Mouse (Mus musculus): ENCODE results near the gene Bmp5. TPM values are rescaled to one million over a fixed set of nuclear protein-coding genes. Genes with fewer than 3 reads are reported as not detected.

The Bmp5 gene
- polyA plus RNA-seq, 1 experiment from 2014 or later = 2.7 TPM

- Histone ChIP-seq H3K9me3 (ENCODE audit: control insufficient read depth, low read length) (no peaks in the 10 kb centered on the region), H3K36me3 (ENCODE audit: control insufficient read depth, insufficient read depth, low read length) (no peaks in the 10 kb centered on the region), H3K27ac (ENCODE audit: low read depth, low read length) (no peak overlapping the region), H3K4me2 (ENCODE audit: low read length) (no peak overlapping the region), H3K9ac (ENCODE audit: low read depth, low read length) (no peak overlapping the region), H3K4me3 (ENCODE audit: low read length) (no peak overlapping the region), H3K4me1 (ENCODE audit: control insufficient read depth, insufficient read depth, low read depth, low read length) (no peaks in the 10 kb centered on the region), H3K27me3 (replicated peaks; ENCODE audit: control insufficient read depth, insufficient read depth, low read length) (no peaks in the 10 kb centered on the region)
- no peak for ATAC-seq
- WGBS = 82% methylated on average over 2 of the region's 2 CpGs
Observed at GRCm38 (mm10) chr9:75858939-75859338, 83.8 kb downstream of the Bmp5 start.

- WGBS = 79% methylated on average over 7 of the region's 7 CpGs
- no peak overlapping the region for H3K4me3 ChIP-seq (ENCODE audit: low read length)
- H3K36me3 ChIP-seq (ENCODE audit: control insufficient read depth, insufficient read depth, low read length) = no peaks in the 10 kb centered on the region
- no peak overlapping the region for H3K4me2 ChIP-seq (ENCODE audit: low read length)
- ATAC-seq = no peak
- no peaks in the 10 kb centered on the region for H3K4me1 ChIP-seq (ENCODE audit: control insufficient read depth, insufficient read depth, low read depth, low read length)
- no peak overlapping the region for H3K9ac ChIP-seq (ENCODE audit: low read depth, low read length)
- H3K27ac ChIP-seq (ENCODE audit: low read depth, low read length) = no peak overlapping the region
- H3K9me3 ChIP-seq (ENCODE audit: control insufficient read depth, low read length) = no peaks in the 10 kb centered on the region
- no peaks in the 10 kb centered on the region for H3K27me3 ChIP-seq (replicated peaks; ENCODE audit: control insufficient read depth, insufficient read depth, low read length)
Observed at GRCm38 (mm10) chr9:75870332-75871177, 95.4 kb downstream of the Bmp5 start.

- Histone ChIP-seq H3K36me3 (ENCODE audit: control insufficient read depth, insufficient read depth, low read length) (no peaks in the 10 kb centered on the region), H3K4me1 (ENCODE audit: control insufficient read depth, insufficient read depth, low read depth, low read length) (no peaks in the 10 kb centered on the region), H3K4me3 (ENCODE audit: low read length) (no peak overlapping the region), H3K4me2 (ENCODE audit: low read length) (no peak overlapping the region), H3K27ac (ENCODE audit: low read depth, low read length) (no peak overlapping the region), H3K27me3 (replicated peaks; ENCODE audit: control insufficient read depth, insufficient read depth, low read length) (no peaks in the 10 kb centered on the region), H3K9ac (ENCODE audit: low read depth, low read length) (no peak overlapping the region), H3K9me3 (ENCODE audit: control insufficient read depth, low read length) (no peaks in the 10 kb centered on the region)
- no peak for ATAC-seq
- 85% methylated on average over 2 of the region's 2 CpGs for WGBS
Observed at GRCm38 (mm10) chr9:75876333-75876732, 101.2 kb downstream of the Bmp5 start.

- WGBS = 96% methylated on average over 4 of the region's 4 CpGs
- H3K4me1 ChIP-seq (ENCODE audit: control insufficient read depth, insufficient read depth, low read depth, low read length) = no peaks in the 10 kb centered on the region
- H3K4me2 ChIP-seq (ENCODE audit: low read length) = no peak overlapping the region
- H3K9me3 ChIP-seq (ENCODE audit: control insufficient read depth, low read length) = no peaks in the 10 kb centered on the region
- no peak overlapping the region for H3K9ac ChIP-seq (ENCODE audit: low read depth, low read length)
- H3K36me3 ChIP-seq (ENCODE audit: control insufficient read depth, insufficient read depth, low read length) = no peaks in the 10 kb centered on the region
- H3K27ac ChIP-seq (ENCODE audit: low read depth, low read length) = no peak overlapping the region
- H3K27me3 ChIP-seq (replicated peaks; ENCODE audit: control insufficient read depth, insufficient read depth, low read length) = no peaks in the 10 kb centered on the region
- ATAC-seq = no peak
- H3K4me3 ChIP-seq (ENCODE audit: low read length) = no peak overlapping the region
Observed at GRCm38 (mm10) chr9:75883481-75884190, 108.5 kb downstream of the Bmp5 start.

- 90% methylated on average over 7 of the region's 7 CpGs for WGBS
- Histone ChIP-seq H3K9ac (ENCODE audit: low read depth, low read length) (no peak overlapping the region), H3K27ac (ENCODE audit: low read depth, low read length) (no peak overlapping the region), H3K9me3 (ENCODE audit: control insufficient read depth, low read length) (no peaks in the 10 kb centered on the region; the same call in 1 of the 2 replicates), H3K36me3 (ENCODE audit: control insufficient read depth, insufficient read depth, low read length) (no peaks in the 10 kb centered on the region), H3K27me3 (replicated peaks; ENCODE audit: control insufficient read depth, insufficient read depth, low read length) (no peaks in the 10 kb centered on the region), H3K4me1 (ENCODE audit: control insufficient read depth, insufficient read depth, low read depth, low read length) (no peaks in the 10 kb centered on the region), H3K4me3 (ENCODE audit: low read length) (no peak overlapping the region), H3K4me2 (ENCODE audit: low read length) (no peak overlapping the region)
- no peak for ATAC-seq
Observed at GRCm38 (mm10) chr9:75886801-75887544, 111.8 kb downstream of the Bmp5 start.

DNA sequence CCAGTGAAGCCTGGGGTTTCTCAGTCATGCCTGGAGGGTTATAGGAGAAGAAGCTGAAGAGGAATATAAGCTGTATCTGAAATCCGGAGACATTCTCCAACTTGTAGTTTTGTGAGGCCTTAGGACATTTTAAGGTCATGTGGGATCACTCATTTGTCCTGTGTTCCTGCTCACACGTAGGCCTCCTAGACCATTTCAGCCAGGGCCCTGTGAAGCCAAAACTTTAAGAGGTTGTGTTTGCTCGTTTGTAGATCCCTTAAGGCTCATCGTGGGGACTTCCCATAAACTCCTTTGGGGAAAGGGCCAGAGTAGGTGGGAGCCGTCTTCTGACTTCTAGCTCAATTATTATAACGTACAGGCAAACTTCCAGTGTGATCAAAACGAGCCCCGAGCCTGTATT lies 121.8 kb downstream of the Bmp5 start:
- no peak overlapping the region for H3K4me3 ChIP-seq (ENCODE audit: low read length)
- ATAC-seq = no peak
- H3K4me1 ChIP-seq (ENCODE audit: control insufficient read depth, insufficient read depth, low read depth, low read length) = no peaks in the 10 kb centered on the region
- no peaks in the 10 kb centered on the region for H3K27me3 ChIP-seq (replicated peaks; ENCODE audit: control insufficient read depth, insufficient read depth, low read length)
- no peak overlapping the region for H3K27ac ChIP-seq (ENCODE audit: low read depth, low read length)
- H3K9me3 ChIP-seq (ENCODE audit: control insufficient read depth, low read length) = no peaks in the 10 kb centered on the region
- WGBS = 83% methylated on average over 8 of the region's 8 CpGs
- H3K4me2 ChIP-seq (ENCODE audit: low read length) = no peak overlapping the region
- no peaks in the 10 kb centered on the region for H3K36me3 ChIP-seq (ENCODE audit: control insufficient read depth, insufficient read depth, low read length)
- H3K9ac ChIP-seq (ENCODE audit: low read depth, low read length) = no peak overlapping the region

GRCm38 (mm10) chr9:75898022-75898421 lies 122.9 kb downstream of the Bmp5 start:
- Histone ChIP-seq H3K4me1 (ENCODE audit: control insufficient read depth, insufficient read depth, low read depth, low read length) (no peaks in the 10 kb centered on the region), H3K4me2 (ENCODE audit: low read length) (no peak overlapping the region), H3K9me3 (ENCODE audit: control insufficient read depth, low read length) (no peaks in the 10 kb centered on the region), H3K9ac (ENCODE audit: low read depth, low read length) (no peak overlapping the region), H3K27ac (ENCODE audit: low read depth, low read length) (no peak overlapping the region), H3K27me3 (replicated peaks; ENCODE audit: control insufficient read depth, insufficient read depth, low read length) (no peaks in the 10 kb centered on the region), H3K4me3 (ENCODE audit: low read length) (no peak overlapping the region), H3K36me3 (ENCODE audit: control insufficient read depth, insufficient read depth, low read length) (no peaks in the 10 kb centered on the region)
- no peak for ATAC-seq
- 93% methylated on average over 4 of the region's 4 CpGs for WGBS

- ATAC-seq = peak; percentile 48
- Histone ChIP-seq H3K9ac (ENCODE audit: low read depth, low read length) (no peak overlapping the region), H3K27me3 (replicated peaks; ENCODE audit: control insufficient read depth, insufficient read depth, low read length) (no peaks in the 10 kb centered on the region), H3K4me3 (ENCODE audit: low read length) (no peak overlapping the region), H3K36me3 (ENCODE audit: control insufficient read depth, insufficient read depth, low read length) (no peaks in the 10 kb centered on the region), H3K9me3 (ENCODE audit: control insufficient read depth, low read length) (no peaks in the 10 kb centered on the region), H3K4me2 (ENCODE audit: low read length) (peak overlapping the region; percentile 24; the same call in 1 of the 2 replicates), H3K4me1 (ENCODE audit: control insufficient read depth, insufficient read depth, low read depth, low read length) (no peaks in the 10 kb centered on the region), H3K27ac (ENCODE audit: low read depth, low read length) (no peak overlapping the region)
- WGBS = 62% methylated on average over 9 of the region's 9 CpGs
Observed at GRCm38 (mm10) chr9:75901219-75901618, 126.1 kb downstream of the Bmp5 start.

GRCm38 (mm10) chr9:75905497-75905896 lies 130.3 kb downstream of the Bmp5 start:
- Histone ChIP-seq H3K4me2 (ENCODE audit: low read length) (no peak overlapping the region), H3K27ac (ENCODE audit: low read depth, low read length) (no peak overlapping the region)
- WGBS = 48% methylated on average over 2 of the region's 2 CpGs

More at GRCm38 (mm10) chr9:75905497-75905896, 130.3 kb downstream of the Bmp5 start:
- peaks cover 3% of the 10 kb centered on the region for H3K4me1 ChIP-seq (ENCODE audit: control insufficient read depth, insufficient read depth, low read depth, low read length)
- H3K9ac ChIP-seq (ENCODE audit: low read depth, low read length) = no peak overlapping the region
- no peak for ATAC-seq
- no peaks in the 10 kb centered on the region for H3K36me3 ChIP-seq (ENCODE audit: control insufficient read depth, insufficient read depth, low read length)
- H3K27me3 ChIP-seq (replicated peaks; ENCODE audit: control insufficient read depth, insufficient read depth, low read length) = no peaks in the 10 kb centered on the region
- no peak overlapping the region for H3K4me3 ChIP-seq (ENCODE audit: low read length)
- no peaks in the 10 kb centered on the region for H3K9me3 ChIP-seq (ENCODE audit: control insufficient read depth, low read length)

Measured in hindbrain, embryonic 16.5 days (tissue).